Mouse (Mus musculus) regulatory T cell (primary cell): ENCODE data around the gene Dcun1d2.

Experiments used
- in situ Hi-C: fragments of 300-600 bp; cut with MboI, MseI; formaldehyde crosslinking; loops from one replicate; pipeline ENCODE4 v1.15.1; 2025; ENCODE audit warnings: high pct_unique_total_duplicates

The Dcun1d2 gene

DNA sequence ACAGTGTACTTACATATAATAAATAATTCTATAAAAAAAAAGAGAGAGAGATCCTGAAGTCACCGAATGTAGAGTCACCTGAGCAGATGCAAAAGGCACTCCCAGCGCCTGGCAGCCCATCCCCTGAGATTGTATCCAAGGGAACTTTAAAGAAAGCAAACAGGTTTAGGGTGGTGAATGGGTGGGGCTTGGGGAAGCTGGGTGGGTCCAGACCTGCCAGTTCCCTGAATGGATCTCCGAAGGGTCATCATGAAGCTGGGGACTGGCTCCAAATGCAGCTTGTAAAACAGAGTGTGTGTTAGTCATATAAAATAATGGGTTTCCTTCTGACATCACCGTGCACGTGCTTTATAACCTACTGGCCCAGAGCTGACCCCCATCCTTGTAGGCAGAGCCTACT lies 81.6 kb downstream of the Dcun1d2 start:
- in situ Hi-C loops: no loop called here
